Mouse (Mus musculus) thymus, adult 2 months (tissue): ENCODE results near the gene Tnk2.

Experiments used
- CTCF ChIP-seq: fragments of 200-500 bp; IDR thresholded peaks from 2 replicates; pipeline ENCODE4 v1.5.1; 2012; ENCODE audit warnings: mild to moderate bottlenecking, control low read depth, low read length, moderate library complexity, borderline replicate concordance; ENCODE audit not compliant: control insufficient read depth, poor library complexity, insufficient read depth; ENCODE audit errors: extremely low read depth
- POLR2A ChIP-seq: fragments of 200-500 bp; IDR thresholded peaks from 2 replicates; pipeline ENCODE4 v1.6.1; 2012; ENCODE audit warnings: mild to moderate bottlenecking, low read length, control low read depth, moderate library complexity; ENCODE audit not compliant: control insufficient read depth, poor library complexity, insufficient read depth; ENCODE audit errors: extremely low read depth

DNA sequence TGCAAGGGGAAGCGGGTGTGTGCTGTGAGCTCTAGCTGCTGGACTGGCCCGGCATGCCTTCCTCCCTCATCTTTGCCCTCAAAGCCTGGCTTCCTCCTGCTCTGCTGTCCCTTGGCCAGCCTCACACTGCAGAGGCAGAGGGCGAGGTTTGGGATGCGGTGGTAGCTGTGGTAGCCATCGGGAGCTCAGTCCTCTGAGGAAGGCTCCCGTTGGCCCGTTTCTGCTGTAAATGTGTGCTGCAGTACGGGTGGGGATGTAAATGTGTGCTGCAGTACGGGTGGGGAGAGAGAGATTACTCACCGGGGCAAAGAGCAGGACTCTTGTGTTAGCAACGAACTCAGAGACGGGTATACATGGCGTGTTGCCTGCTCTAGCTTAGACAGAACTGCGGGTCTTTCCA is 35.1 kb downstream of the Tnk2 start:
- TF ChIP-seq POLR2A: no peak
- TF ChIP-seq CTCF: no peak
